Mouse (Mus musculus) thymus, adult 2 months (tissue): Measurements from ENCODE around the gene Myocos.

Source experiments
- CTCF ChIP-seq: fragments of 200-500 bp; IDR thresholded peaks from 2 replicates; pipeline ENCODE4 v1.5.1; 2012; ENCODE audit warnings: mild to moderate bottlenecking, control low read depth, low read length, moderate library complexity, borderline replicate concordance; ENCODE audit not compliant: control insufficient read depth, poor library complexity, insufficient read depth; ENCODE audit errors: extremely low read depth
- POLR2A ChIP-seq: fragments of 200-500 bp; IDR thresholded peaks from 2 replicates; pipeline ENCODE4 v1.6.1; 2012; ENCODE audit warnings: mild to moderate bottlenecking, low read length, control low read depth, moderate library complexity; ENCODE audit not compliant: control insufficient read depth, poor library complexity, insufficient read depth; ENCODE audit errors: extremely low read depth

- no peak for TF ChIP-seq CTCF
- no peak for TF ChIP-seq POLR2A
These were observed 7.6 kb upstream of the Myocos start for GRCm38 (mm10) chr1:162665486-162666174.
